Mouse (Mus musculus): Measurements from ENCODE around the gene Pcx. TPM values are rescaled to one million over a fixed set of nuclear protein-coding genes. Genes with fewer than 3 reads are reported as not detected.

Pcx gene
- polyA plus RNA-seq, 1 experiment from 2014 or later, result 20.7 TPM

DNA sequence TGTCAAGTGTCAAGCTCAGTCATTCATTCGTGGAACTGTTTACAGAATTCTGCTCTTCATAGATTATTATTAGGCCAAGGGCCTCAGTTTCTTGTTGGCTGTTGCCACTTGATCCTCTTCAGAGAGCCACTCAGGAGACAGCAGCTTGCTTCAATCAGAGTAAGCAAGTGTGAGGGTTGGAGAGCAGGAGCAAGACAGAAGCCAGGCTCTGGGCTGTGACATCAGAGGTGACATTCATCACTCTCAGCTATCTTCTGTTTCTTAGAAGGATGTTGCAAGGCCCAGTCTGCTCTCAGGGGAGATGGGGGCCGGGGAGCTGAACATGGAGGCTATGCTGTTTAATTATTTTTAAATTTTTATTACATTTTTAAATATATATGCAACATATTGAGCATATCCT lies 7.6 kb upstream of the Pcx start:
- Histone ChIP-seq H3K4me2 (replicated peaks) (no peak overlapping the region), H3K4me3 (replicated peaks) (no peak overlapping the region), H3K4me1 (replicated peaks) (peaks cover 7% of the 10 kb centered on the region), H3K36me3 (no peaks in the 10 kb centered on the region), H3K27ac (no peak overlapping the region), H3K27me3 (no peaks in the 10 kb centered on the region), H3K9me3 (no peaks in the 10 kb centered on the region), H3K9ac (replicated peaks) (no peak overlapping the region)
- no peak for ATAC-seq
- 66% methylated on average over 2 of the region's 2 CpGs for WGBS

DNA sequence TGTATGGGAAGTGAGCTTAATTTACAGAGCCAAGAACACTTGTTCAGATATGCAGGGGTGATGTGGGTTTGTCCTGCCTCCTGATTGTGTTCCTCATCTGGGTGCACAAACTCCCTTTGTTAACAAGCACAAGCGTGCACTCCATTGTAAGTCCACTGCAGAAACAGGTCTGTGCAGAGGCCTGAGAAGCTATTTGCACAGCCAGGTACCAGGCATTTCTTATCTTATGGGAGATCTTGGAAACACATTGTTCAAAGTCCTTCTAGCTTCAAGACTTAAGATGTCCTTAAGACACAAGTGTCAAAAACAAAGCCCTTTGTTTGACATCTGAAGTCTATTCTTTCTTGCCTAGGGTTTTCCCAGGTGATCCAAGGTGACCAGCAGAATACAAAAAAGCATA lies 5.4 kb upstream of the Pcx start:
- H3K9ac ChIP-seq (replicated peaks), result no peak overlapping the region
- no peaks in the 10 kb centered on the region for H3K9me3 ChIP-seq
- no peak overlapping the region for H3K4me3 ChIP-seq (replicated peaks)
- no peak for ATAC-seq
- H3K27me3 ChIP-seq, result no peaks in the 10 kb centered on the region
- no peak overlapping the region for H3K27ac ChIP-seq
- no peak overlapping the region for H3K4me2 ChIP-seq (replicated peaks)
- H3K4me1 ChIP-seq (replicated peaks), result peaks cover 5% of the 10 kb centered on the region
- WGBS, result 97% methylated on average over 1 of the region's 1 CpGs
- H3K36me3 ChIP-seq, result no peaks in the 10 kb centered on the region

- Histone ChIP-seq H3K9me3 (no peaks in the 10 kb centered on the region), H3K36me3 (no peaks in the 10 kb centered on the region), H3K27me3 (peaks cover 15% of the 10 kb centered on the region), H3K4me1 (replicated peaks) (peaks cover 12% of the 10 kb centered on the region), H3K4me2 (replicated peaks) (no peak overlapping the region), H3K4me3 (replicated peaks) (no peak overlapping the region), H3K27ac (no peak overlapping the region), H3K9ac (replicated peaks) (no peak overlapping the region)
- ATAC-seq, result no peak
- 70% methylated on average over 3 of the region's 3 CpGs for WGBS
These were observed 2.5 kb upstream of the Pcx start for GRCm38 (mm10) chr19:4507746-4508145.

- H3K4me1 ChIP-seq (replicated peaks), result peaks cover 22% of the 10 kb centered on the region
- no peaks in the 10 kb centered on the region for H3K36me3 ChIP-seq
- no peaks in the 10 kb centered on the region for H3K9me3 ChIP-seq
- no peak for ATAC-seq
- peak overlapping the region; percentile 68 for H3K4me3 ChIP-seq (replicated peaks)
- peaks cover 15% of the 10 kb centered on the region for H3K27me3 ChIP-seq
- 9% methylated on average over 13 of the region's 13 CpGs for WGBS
- H3K4me2 ChIP-seq (replicated peaks), result peak overlapping the region; percentile 78
- H3K27ac ChIP-seq, result no peak overlapping the region
- 0 out of 2 replicates have a peak overlapping the region, but pooled peaks have one; percentile 63 for H3K9ac ChIP-seq (replicated peaks)
These were observed 1.0 kb downstream of the Pcx start for GRCm38 (mm10) chr19:4511116-4511841.

DNA sequence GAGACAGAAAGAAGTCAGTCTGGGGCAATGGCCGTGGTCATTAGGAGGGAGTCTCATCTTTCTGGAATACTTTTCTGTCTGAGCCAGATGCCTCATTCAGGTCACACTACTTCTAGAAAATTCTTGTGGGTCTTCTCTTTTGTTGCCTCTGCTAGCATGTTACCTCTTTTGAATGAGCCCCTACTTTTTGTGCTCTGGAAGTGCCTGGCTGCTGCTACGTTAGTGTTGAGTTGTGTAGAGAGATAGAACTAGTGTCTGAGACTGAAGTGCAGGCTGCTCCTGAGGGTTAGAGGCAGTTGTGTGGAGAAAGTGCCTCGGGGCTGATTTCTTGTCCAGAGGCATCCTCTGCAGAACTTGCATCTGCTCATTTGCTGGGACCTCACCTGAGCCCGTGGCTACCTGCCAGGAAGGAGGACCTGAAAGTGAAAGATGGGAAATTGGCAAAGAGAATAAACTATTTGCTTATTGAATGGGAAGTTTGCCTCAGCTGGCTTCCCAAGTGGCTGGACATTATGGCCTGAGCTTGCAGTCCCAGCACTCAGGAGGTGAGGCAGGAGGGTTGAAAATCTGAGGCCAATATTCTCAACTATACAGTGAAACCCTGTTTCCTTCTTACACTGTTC lies 3.1 kb downstream of the Pcx start:
- H3K4me1 ChIP-seq (replicated peaks), result peaks cover 23% of the 10 kb centered on the region
- H3K9ac ChIP-seq (replicated peaks), result no peak overlapping the region
- 74% methylated on average over 4 of the region's 4 CpGs for WGBS
- no peak overlapping the region for H3K4me3 ChIP-seq (replicated peaks)
- no peaks in the 10 kb centered on the region for H3K36me3 ChIP-seq
- no peak overlapping the region for H3K27ac ChIP-seq
- no peak overlapping the region for H3K4me2 ChIP-seq (replicated peaks)
- H3K9me3 ChIP-seq, result no peaks in the 10 kb centered on the region
- no peak for ATAC-seq
- peaks cover 15% of the 10 kb centered on the region for H3K27me3 ChIP-seq

DNA sequence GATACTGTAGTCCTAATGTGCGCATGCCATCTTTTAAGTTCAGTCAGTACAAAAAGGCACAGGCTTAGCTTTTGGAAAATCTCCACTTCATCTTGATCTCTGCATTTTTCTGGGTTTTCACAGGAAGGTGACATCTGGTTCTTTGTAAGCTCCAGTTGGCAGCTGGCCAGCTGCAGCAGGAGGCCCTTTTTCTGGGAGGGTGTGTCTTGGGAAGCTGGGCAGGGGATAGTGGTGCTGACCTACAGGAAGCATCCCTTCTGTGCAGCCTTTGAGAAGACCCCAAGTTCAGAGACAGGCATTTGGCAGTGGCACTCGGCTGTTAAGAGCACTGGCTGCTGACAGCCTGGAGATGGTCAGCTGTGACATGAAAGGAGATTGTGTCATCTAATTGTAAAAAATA lies 5.5 kb downstream of the Pcx start:
- Histone ChIP-seq H3K36me3 (no peaks in the 10 kb centered on the region), H3K4me3 (replicated peaks) (no peak overlapping the region), H3K9ac (replicated peaks) (no peak overlapping the region), H3K27ac (peak overlapping the region; percentile 0; the same call in 1 of the 2 replicates), H3K9me3 (no peaks in the 10 kb centered on the region), H3K4me1 (replicated peaks) (peaks cover 15% of the 10 kb centered on the region), H3K4me2 (replicated peaks) (no peak overlapping the region), H3K27me3 (peaks cover 15% of the 10 kb centered on the region)
- ATAC-seq, result no peak
- WGBS, result 53% methylated on average over 2 of the region's 2 CpGs

DNA sequence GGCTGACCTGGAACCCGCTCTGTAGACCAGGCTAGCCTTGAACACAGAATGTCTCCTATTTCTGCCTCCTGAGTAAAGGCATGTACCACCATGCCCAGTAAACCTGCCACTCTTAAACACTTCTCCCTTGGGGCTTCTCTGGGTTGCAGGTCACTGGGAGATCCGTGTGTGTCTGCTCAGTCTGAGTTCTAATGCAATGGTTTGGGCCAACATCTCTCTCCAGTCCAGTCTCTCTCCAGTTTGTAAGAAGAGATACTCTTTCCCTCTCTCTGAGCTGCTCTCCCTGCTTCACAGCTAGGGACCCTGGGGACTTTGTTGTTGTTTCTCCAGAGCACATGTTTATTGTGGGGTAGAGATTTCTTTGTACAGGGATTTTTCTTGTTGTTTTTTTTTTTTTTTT lies 6.0 kb downstream of the Pcx start:
- Histone ChIP-seq H3K4me3 (replicated peaks) (no peak overlapping the region), H3K9me3 (no peaks in the 10 kb centered on the region), H3K27me3 (peaks cover 10% of the 10 kb centered on the region), H3K4me2 (replicated peaks) (no peak overlapping the region), H3K36me3 (no peaks in the 10 kb centered on the region), H3K9ac (replicated peaks) (no peak overlapping the region), H3K27ac (no peak overlapping the region; the same call in 1 of the 2 replicates), H3K4me1 (replicated peaks) (peaks cover 11% of the 10 kb centered on the region; the same call in 1 of the 2 replicates)
- 77% methylated on average over 2 of the region's 2 CpGs for WGBS
- no peak for ATAC-seq

- no peaks in the 10 kb centered on the region for H3K9me3 ChIP-seq
- no peak overlapping the region for H3K4me3 ChIP-seq (replicated peaks)
- no peak overlapping the region for H3K9ac ChIP-seq (replicated peaks)
- no peaks in the 10 kb centered on the region for H3K36me3 ChIP-seq
- H3K27me3 ChIP-seq, result no peaks in the 10 kb centered on the region
- 84% methylated on average over 1 of the region's 1 CpGs for WGBS
- ATAC-seq, result no peak
- no peak overlapping the region for H3K4me2 ChIP-seq (replicated peaks)
- H3K4me1 ChIP-seq (replicated peaks), result peaks cover 11% of the 10 kb centered on the region; the same call in 1 of the 2 replicates
- H3K27ac ChIP-seq, result no peak overlapping the region
These were observed 7.2 kb downstream of the Pcx start for GRCm38 (mm10) chr19:4517483-4517882.

DNA sequence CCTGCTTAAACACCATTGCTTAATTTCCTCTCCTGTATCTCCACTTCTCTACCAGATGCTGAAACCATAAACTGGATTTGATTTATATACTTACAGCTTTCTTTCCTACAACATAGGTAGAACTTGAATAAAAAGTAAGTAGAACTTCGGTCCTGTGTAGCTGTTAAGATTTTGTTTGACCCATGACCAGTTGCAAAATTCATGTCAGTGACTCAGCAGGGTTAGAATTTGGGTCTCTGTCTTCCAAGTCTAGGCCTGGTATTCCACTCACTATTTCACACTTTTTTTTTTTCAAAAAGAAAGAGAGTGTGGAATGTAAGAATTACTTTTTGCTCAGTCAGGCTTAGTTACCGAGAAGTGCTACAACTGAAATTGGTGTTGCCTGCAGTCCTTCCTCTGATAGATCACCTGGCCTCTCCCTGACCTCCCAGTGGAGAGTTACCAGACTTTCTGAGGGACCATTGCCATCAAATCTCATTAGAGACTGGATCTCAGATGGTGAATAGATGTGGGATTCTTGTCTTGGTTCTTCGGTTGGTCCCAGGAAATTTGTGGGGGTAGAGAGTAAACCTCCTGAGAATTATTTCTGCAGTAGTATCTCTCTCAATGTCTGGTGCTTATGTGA lies 11.3 kb downstream of the Pcx start:
- no peak overlapping the region for H3K27ac ChIP-seq
- ATAC-seq, result no peak
- no peak overlapping the region for H3K4me3 ChIP-seq (replicated peaks)
- WGBS, result 93% methylated on average over 3 of the region's 3 CpGs
- H3K9me3 ChIP-seq, result no peaks in the 10 kb centered on the region
- no peaks in the 10 kb centered on the region for H3K4me1 ChIP-seq (replicated peaks)
- H3K9ac ChIP-seq (replicated peaks), result no peak overlapping the region
- no peaks in the 10 kb centered on the region for H3K27me3 ChIP-seq
- no peaks in the 10 kb centered on the region for H3K36me3 ChIP-seq
- no peak overlapping the region for H3K4me2 ChIP-seq (replicated peaks)

- Histone ChIP-seq H3K36me3 (no peaks in the 10 kb centered on the region), H3K4me3 (replicated peaks) (no peak overlapping the region), H3K4me2 (replicated peaks) (no peak overlapping the region), H3K9me3 (no peaks in the 10 kb centered on the region), H3K27me3 (no peaks in the 10 kb centered on the region), H3K4me1 (replicated peaks) (no peaks in the 10 kb centered on the region), H3K27ac (no peak overlapping the region), H3K9ac (replicated peaks) (no peak overlapping the region)
- no peak for ATAC-seq
- WGBS, result 97% methylated on average over 2 of the region's 2 CpGs
These were observed 24.4 kb downstream of the Pcx start for GRCm38 (mm10) chr19:4534646-4535045.

DNA sequence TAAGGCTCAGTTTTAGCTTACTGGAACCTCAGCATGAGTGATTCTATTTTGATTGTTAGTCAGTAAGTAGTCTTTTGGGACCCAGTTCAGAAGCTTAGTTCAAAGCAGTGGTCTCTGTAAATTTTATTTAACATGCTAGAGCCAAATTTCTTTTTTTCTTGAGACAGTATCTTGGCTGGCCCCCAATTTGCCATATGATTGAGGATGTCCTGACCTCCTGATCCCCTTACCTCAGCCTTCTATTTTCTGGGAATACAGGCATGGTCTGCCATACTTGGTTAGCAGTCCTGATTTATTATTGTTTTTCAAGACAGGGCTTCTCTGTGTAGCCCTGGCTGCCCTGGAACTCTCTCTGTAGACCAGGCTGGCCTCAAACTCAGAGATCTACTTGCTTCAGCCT lies 25.6 kb downstream of the Pcx start:
- Histone ChIP-seq H3K27me3 (no peaks in the 10 kb centered on the region), H3K9me3 (no peaks in the 10 kb centered on the region), H3K4me3 (replicated peaks) (no peak overlapping the region), H3K27ac (no peak overlapping the region), H3K4me1 (replicated peaks) (no peaks in the 10 kb centered on the region), H3K9ac (replicated peaks) (no peak overlapping the region), H3K36me3 (no peaks in the 10 kb centered on the region), H3K4me2 (replicated peaks) (no peak overlapping the region)
- no peak for ATAC-seq

- Histone ChIP-seq H3K4me3 (replicated peaks) (no peak overlapping the region), H3K9me3 (no peaks in the 10 kb centered on the region), H3K27me3 (no peaks in the 10 kb centered on the region), H3K4me1 (replicated peaks) (no peaks in the 10 kb centered on the region), H3K36me3 (no peaks in the 10 kb centered on the region), H3K9ac (replicated peaks) (no peak overlapping the region), H3K4me2 (replicated peaks) (no peak overlapping the region), H3K27ac (no peak overlapping the region)
- WGBS, result 67% methylated on average over 3 of the region's 3 CpGs
- ATAC-seq, result no peak
These were observed 26.3 kb downstream of the Pcx start for GRCm38 (mm10) chr19:4536606-4537005.
